Mouse (Mus musculus) neural tube, embryonic 14.5 days (tissue): ENCODE data around the gene Kdelr1. TPM values are rescaled to one million over a fixed set of nuclear protein-coding genes. Genes with fewer than 3 reads are reported as not detected.
"Not testable (repeated sequence)": the region's sequence is repeated elsewhere in the genome, so short reads cannot be mapped to it uniquely, and the experiment has no call there.

ENCODE experiments used
- ATAC-seq: fragments of 200-750 bp; cut with Nextera tagmentation; 2 replicates; pipeline ENCODE4 v1.8.0; 2017; ENCODE audit warnings: low read depth, mild to moderate bottlenecking, moderate TSS enrichment, moderate library complexity
- H3K27ac ChIP-seq: fragments of 300-500 bp; sonication (generic); 2 replicates; pipeline ENCODE4 v1.5.1; 2014; ENCODE audit warnings: low read depth, mild to moderate bottlenecking, control low read depth, low read length, moderate library complexity, mixed read lengths
- H3K27me3 ChIP-seq: fragments of 300-500 bp; sonication (generic); 2 replicates; pipeline ENCODE4 v1.6.1; 2014; ENCODE audit warnings: low read length; ENCODE audit not compliant: control insufficient read depth, insufficient read depth
- H3K36me3 ChIP-seq: fragments of 300-500 bp; sonication (generic); 2 replicates; pipeline ENCODE4 v1.6.1; 2014; ENCODE audit warnings: low read length, mixed read lengths; ENCODE audit not compliant: control insufficient read depth, insufficient read depth
- H3K4me1 ChIP-seq: fragments of 300-500 bp; sonication (generic); 2 replicates; pipeline ENCODE4 v1.6.1; 2014; ENCODE audit warnings: low read length; ENCODE audit not compliant: control insufficient read depth, insufficient read depth
- H3K4me2 ChIP-seq: fragments of 300-500 bp; sonication (generic); 2 replicates; pipeline ENCODE4 v1.6.1; 2014; ENCODE audit warnings: mild to moderate bottlenecking, low read depth, low read length, control low read depth
- H3K4me3 ChIP-seq: fragments of 300-500 bp; sonication (generic); 2 replicates; pipeline ENCODE4 v1.5.1; 2014; ENCODE audit warnings: low read depth, low read length, control low read depth, mixed read lengths
- H3K9ac ChIP-seq: fragments of 300-500 bp; sonication (generic); replicated peaks from 2 replicates; pipeline ENCODE4 v1.6.1; 2014; ENCODE audit warnings: low read depth, mild to moderate bottlenecking, control low read depth, low read length, mixed read lengths
- H3K9me3 ChIP-seq: fragments of 300-500 bp; sonication (generic); 2 replicates; pipeline ENCODE4 v1.6.1; 2016; ENCODE audit warnings: low read length; ENCODE audit not compliant: control insufficient read depth
- WGBS: fragments of 180-500 bp; shearing (Covaris S2); extraction: QIAGEN DNeasy Blood & Tissue Kit; methylation state at CpG from one replicate; pipeline ENCODE4 v1.1.7; 2014; 5-methylcytosine and 5-hydroxymethylcytosine counted together
- polyA plus RNA-seq: library from polyadenylated mRNA; unstranded; fragments of >200 nt; fragmentation: Nextera tagmentation; extraction: Ambion mirVana; gene quantifications from 2 replicates; pipeline ENCODE4 v1.2.1, GENCODE M21; 2014

Gene Kdelr1
- polyA plus RNA-seq, 1 experiment from 2014 or later, result 98.6 TPM

DNA sequence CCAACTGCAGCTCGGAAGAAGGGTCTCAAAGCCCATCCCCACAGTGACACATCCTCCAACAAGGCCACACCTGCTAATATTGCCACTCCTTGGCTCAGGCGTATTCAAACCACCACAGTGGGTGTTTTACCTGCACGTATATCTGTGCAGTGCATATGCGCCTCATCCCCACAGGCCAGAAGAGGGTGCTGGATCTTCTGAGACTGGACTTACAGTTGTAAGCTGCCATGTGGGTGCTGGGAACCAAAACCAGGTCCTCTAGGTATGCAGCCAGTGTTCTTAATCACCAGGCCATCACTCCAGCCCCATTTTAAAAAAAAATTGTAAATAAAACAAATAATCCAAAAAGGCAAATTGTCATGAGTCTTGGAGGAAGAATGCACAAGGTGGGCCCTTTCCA lies 8.0 kb downstream of the Kdelr1 start:
- H3K4me2 ChIP-seq, result no peak overlapping the region
- H3K36me3 ChIP-seq, result peaks cover 65% of the 10 kb centered on the region
- no peaks in the 10 kb centered on the region for H3K9me3 ChIP-seq
- 97% methylated on average over 4 of the region's 4 CpGs for WGBS
- H3K27ac ChIP-seq, result no peak overlapping the region
- no peak for ATAC-seq
- no peak overlapping the region for H3K9ac ChIP-seq
- no peaks in the 10 kb centered on the region for H3K27me3 ChIP-seq
- no peak overlapping the region for H3K4me3 ChIP-seq
- H3K4me1 ChIP-seq, result no peaks in the 10 kb centered on the region

DNA sequence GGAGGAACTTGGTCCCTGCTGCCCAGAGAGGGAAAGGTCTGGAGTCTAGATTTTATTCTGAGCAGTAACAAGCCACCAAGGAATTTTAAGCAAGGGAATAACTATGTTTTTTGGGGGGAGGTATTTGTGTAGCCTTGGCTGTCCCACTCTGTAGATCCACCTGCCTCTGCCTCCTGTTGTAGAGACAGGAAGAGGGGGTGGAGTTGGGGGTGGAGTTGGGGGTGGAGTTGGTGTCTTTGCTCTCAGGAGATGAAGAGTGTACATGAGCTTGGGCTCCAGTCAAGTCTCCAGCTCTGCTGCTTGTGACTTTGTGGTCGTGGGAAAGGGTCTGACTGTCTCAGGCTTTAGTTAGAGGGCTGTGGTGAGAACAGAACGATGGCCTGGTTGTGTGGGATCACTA lies 8.4 kb downstream of the Kdelr1 start:
- H3K27ac ChIP-seq, result no peak overlapping the region
- no peaks in the 10 kb centered on the region for H3K9me3 ChIP-seq
- no peaks in the 10 kb centered on the region for H3K27me3 ChIP-seq
- 97% methylated on average over 2 of the region's 2 CpGs for WGBS
- H3K9ac ChIP-seq, result no peak overlapping the region
- no peak overlapping the region for H3K4me3 ChIP-seq
- no peaks in the 10 kb centered on the region for H3K4me1 ChIP-seq
- H3K4me2 ChIP-seq, result no peak overlapping the region
- ATAC-seq, result no peak
- peaks cover 64% of the 10 kb centered on the region for H3K36me3 ChIP-seq

DNA sequence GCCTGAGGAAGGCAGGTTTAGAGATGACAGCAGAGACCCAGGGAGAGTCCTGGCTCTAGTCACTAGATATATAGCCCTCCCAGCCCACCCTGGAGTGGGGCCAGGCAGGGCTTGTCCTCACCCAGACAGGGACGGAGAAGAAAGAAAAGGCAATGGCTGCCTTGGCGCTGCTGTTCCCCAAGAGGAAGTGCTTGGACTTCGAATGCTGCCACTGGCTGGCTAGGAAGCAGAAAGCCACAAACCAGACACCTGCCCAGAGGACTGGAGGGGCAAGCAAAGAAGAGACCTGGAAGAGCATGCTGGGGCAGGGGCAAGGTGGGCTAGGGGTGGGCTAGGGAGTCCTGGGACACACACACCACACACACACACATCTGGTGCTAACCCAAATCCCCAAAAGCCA lies 14.7 kb downstream of the Kdelr1 start:
- Histone ChIP-seq H3K27me3 (no peaks in the 10 kb centered on the region), H3K36me3 (peaks cover 18% of the 10 kb centered on the region), H3K4me3 (no peak overlapping the region), H3K4me2 (no peak overlapping the region), H3K4me1 (no peaks in the 10 kb centered on the region), H3K9me3 (no peaks in the 10 kb centered on the region), H3K9ac (peak overlapping the region; percentile 21; the same call in 1 of the 2 replicates), H3K27ac (no peak overlapping the region)
- whole genome bisulfite sequencing, result 54% methylated on average over 3 of the region's 3 CpGs
- ATAC-seq, result no peak; the same call in 1 of the 2 replicates

DNA sequence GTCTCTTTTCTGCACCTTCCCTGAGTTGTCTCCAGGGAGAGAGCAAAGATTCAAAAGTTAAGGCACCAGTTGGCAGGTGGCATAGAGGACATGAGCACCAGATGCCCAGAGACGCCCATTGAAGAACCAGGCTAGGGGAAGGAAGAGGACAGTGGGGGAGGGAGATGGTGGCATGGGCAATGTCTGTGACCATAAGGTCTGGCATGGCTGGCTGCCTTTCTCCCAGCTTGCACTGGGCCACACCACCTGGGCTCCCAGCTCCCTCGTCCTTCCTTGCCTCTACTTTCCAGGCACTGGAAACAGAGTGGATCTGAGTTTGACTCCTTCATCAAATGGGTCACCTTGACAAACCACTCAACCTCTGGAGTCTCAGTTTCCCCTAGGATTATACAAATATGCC lies 20.1 kb downstream of the Kdelr1 start:
- Histone ChIP-seq H3K27ac (no peak overlapping the region), H3K4me2 (no peak overlapping the region), H3K27me3 (no peaks in the 10 kb centered on the region), H3K9me3 (no peaks in the 10 kb centered on the region), H3K4me3 (no peak overlapping the region), H3K4me1 (peaks cover 4% of the 10 kb centered on the region; the same call in 1 of the 2 replicates), H3K36me3 (no peaks in the 10 kb centered on the region), H3K9ac (no peak overlapping the region)
- WGBS, result 88% methylated on average over 2 of the region's 2 CpGs
- no peak for ATAC-seq

DNA sequence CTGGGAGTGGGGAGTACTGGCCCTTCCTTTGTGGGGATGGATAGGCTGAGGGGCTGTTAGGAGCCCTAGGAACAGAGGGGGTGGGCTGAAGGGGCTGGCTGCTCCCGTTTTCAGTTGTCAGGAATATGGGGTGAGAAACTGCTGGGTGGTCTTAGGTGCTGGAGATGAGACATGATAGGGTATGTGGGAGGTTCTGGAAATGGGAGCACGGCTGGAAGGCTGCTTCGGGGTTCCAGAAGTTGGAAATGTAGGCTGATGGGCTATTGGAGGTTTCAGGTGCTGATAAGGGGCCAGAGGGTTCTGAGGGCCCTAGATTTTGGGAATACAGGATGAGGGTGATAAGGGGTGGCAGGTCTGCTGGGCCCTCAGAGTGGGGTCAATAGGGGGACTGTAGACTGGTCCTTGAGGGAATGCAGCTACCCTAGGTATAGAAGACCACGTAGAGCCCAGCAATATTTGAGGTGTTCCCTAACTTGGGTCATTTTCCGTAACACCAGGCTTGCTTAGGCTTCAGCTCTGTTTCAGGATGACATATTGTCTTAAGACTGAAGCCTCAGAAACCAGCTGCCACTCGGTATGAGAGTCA lies 23.5 kb downstream of the Kdelr1 start:
- peak overlapping the region; percentile 31; the same call in 1 of the 2 replicates for H3K4me2 ChIP-seq
- 82% methylated on average over 6 of the region's 6 CpGs for WGBS
- H3K9ac ChIP-seq, result no peak overlapping the region

DNA sequence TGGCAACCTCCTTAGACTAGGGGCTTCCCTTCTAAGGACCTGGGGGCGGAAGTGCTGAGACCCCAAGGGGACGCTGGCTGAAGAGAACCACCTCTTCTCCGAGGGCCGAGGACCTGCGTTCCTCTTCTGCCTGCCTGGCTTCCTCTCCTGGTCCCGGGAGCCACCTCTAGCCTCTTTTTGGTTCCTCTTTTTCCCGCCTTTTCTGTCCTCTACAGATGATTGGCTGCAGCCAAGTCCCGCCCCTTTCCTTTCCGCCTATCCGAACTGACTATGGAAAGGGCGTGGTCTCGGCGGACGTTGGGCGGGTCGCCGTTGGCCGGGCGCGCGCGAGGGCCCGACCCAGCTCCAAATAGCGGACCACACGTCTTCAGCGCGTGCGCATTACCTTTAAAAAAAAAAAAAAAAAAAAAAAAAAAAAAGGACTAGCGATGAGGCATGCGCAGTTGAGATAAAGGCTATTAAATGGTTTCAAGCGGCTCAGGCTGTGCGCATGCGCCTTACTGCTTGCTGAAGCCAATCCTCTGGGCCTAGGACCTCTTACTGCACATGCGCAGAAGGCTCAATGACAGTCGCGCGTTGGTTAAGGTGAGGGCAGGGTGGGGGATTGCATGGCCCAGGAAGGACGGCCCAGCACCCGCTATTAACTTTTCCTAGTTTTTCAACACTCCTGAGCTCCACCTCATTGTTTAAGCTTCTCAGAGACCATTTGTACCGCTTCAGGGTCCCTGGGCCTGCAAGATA lies 24.1 kb downstream of the Kdelr1 start, which contains the start of the genes Syngr4 and Tmem143:
TSS of gene Syngr4 (minus strand) at position 198 of the 741 bp plus-strand sequence.
TSS of gene Tmem143 (plus strand) at position 425 of the 741 bp plus-strand sequence.
- Histone ChIP-seq H3K9me3 (no peaks in the 10 kb centered on the region), H3K27ac (peak within 1 kb of the TSS; percentile 60)
- 2% methylated on average over 40 of the region's 40 CpGs for WGBS

More for the DNA sequence above, 23.5 kb downstream of the Kdelr1 start:
- Histone ChIP-seq H3K27me3 (no peaks in the 10 kb centered on the region), H3K27ac (no peak overlapping the region), H3K4me1 (peaks cover 8% of the 10 kb centered on the region; the same call in 1 of the 2 replicates), H3K9me3 (no peaks in the 10 kb centered on the region), H3K4me3 (no peak overlapping the region; the same call in 1 of the 2 replicates), H3K36me3 (no peaks in the 10 kb centered on the region)
- ATAC-seq, result peak; percentile 10; the same call in 1 of the 2 replicates

DNA sequence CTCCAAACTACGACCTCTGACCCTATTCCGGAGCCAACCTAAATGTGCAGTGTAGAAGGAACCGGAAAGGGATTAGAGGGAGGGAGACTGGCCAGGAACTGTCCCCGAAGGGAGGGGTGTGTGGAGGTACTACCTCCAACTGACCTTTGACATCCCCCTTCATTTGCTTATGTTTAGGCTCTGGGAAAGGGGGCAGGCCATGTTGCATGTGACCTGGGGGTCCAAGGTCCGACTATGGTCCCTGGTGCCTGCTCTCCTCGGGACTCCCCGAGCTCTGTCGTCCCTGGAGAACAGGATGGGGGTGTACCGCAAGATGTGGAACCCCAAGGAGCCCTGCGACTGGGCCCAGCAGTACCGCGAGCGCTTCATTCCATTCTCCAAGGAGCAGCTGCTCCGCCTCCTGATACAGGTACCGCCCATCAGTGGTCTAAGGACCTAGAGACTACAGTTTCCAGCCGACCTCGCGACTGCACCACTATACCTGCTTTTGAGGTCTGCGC lies 24.7 kb downstream of the Kdelr1 start:
- 2% methylated on average over 19 of the region's 19 CpGs for WGBS
- no peaks in the 10 kb centered on the region for H3K27me3 ChIP-seq
- H3K4me2 ChIP-seq, result peak overlapping the region; percentile 92
- ATAC-seq, result peak; percentile 73
- peak overlapping the region; percentile 62 for H3K9ac ChIP-seq
- peaks cover 8% of the 10 kb centered on the region; the same call in 1 of the 2 replicates for H3K4me1 ChIP-seq
- no peaks in the 10 kb centered on the region for H3K9me3 ChIP-seq
- H3K4me3 ChIP-seq, result peak overlapping the region; percentile 46
- no peaks in the 10 kb centered on the region for H3K36me3 ChIP-seq
- peak overlapping the region; percentile 60 for H3K27ac ChIP-seq

More for the DNA sequence above, 24.1 kb downstream of the Kdelr1 start, which contains the start of the genes Syngr4 and Tmem143:
- Histone ChIP-seq H3K36me3 (no peaks in the 10 kb centered on the region), H3K9ac (peak within 1 kb of the TSS; percentile 62), H3K4me1 (peaks cover 8% of the 10 kb centered on the region; the same call in 1 of the 2 replicates), H3K4me3 (peak within 1 kb of the TSS; percentile 46), H3K27me3 (no peaks in the 10 kb centered on the region), H3K4me2 (peak within 1 kb of the TSS; percentile 92)
- ATAC-seq, result peak; percentile 90

DNA sequence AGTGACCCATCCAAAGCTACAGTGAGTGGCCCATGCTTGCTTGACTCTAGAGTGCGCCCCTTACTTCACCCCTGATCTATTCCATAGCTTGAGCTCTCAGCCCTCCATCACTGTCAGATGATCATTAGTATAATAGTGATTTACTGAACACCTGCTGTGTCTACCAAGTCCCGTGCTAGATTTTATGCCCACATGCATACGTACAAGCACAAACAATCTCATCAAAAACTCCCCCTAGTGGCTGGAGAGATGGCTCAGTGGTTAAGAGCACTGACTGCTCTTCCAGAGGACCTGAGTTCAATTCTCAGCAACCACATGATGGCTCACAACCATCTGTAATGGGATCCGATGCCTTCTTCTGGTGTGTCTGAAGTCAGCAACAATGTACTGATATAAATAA lies 25.6 kb downstream of the Kdelr1 start:
- not testable (repeated sequence) for H3K4me1 ChIP-seq, H3K36me3 ChIP-seq, H3K4me3 ChIP-seq, ATAC-seq, H3K9me3 ChIP-seq, H3K9ac ChIP-seq, H3K27me3 ChIP-seq, H3K27ac ChIP-seq
- WGBS, result 45% methylated on average over 4 of the region's 4 CpGs
- peak overlapping the region; percentile 92; the same call in 1 of the 2 replicates for H3K4me2 ChIP-seq

DNA sequence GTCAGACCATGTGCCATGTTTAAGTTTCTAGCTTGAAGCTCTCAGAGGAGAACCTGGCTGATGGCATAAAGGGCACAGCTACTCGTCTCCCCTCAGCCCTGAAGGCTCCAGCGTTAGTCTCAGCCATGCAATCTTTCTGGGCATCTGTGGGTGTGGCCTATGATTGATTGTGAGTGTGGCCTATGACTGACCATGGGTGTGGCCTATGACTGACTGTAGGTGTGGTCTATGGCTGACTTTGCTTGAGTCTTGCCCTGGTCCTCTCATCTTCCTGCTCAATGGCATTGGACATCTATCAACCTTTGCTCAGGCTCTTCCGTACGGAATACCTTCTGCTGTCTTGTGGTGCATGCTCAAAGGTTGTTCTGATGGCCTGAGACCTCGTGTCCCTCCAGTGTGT lies 29.0 kb downstream of the Kdelr1 start:
- Histone ChIP-seq H3K9me3 (no peaks in the 10 kb centered on the region), H3K4me1 (peaks cover 8% of the 10 kb centered on the region; the same call in 1 of the 2 replicates), H3K4me3 (no peak overlapping the region), H3K4me2 (no peak overlapping the region), H3K27ac (no peak overlapping the region), H3K27me3 (no peaks in the 10 kb centered on the region), H3K36me3 (no peaks in the 10 kb centered on the region), H3K9ac (no peak overlapping the region)
- WGBS, result 58% methylated on average over 5 of the region's 5 CpGs
- ATAC-seq, result no peak
